Mouse (Mus musculus) MEL (cell line): Measurements from ENCODE around the gene Arrb1. TPM values are rescaled to one million over a fixed set of nuclear protein-coding genes. Genes with fewer than 3 reads are reported as not detected.

Experiments
- DNase-seq: peaks from one replicate; pipeline ENCODE4 v3.0.0; 2011; ENCODE audit warnings: low read depth, low spot score
- H3K27ac ChIP-seq: 2 replicates; pipeline ENCODE4 v1.5.1; 2012; ENCODE audit warnings: low read depth, mild to moderate bottlenecking, control low read depth, low read length, moderate library complexity; ENCODE audit not compliant: control insufficient read depth
- H3K27me3 ChIP-seq, 2 experiments: fragments of 150-350 bp in 1 of 2; sonication (generic) in 1 of 2; 2 replicates each; pipeline ENCODE4 v1.6.1; 2012; ENCODE audit warnings: low read length in 2 of 2, mild to moderate bottlenecking in 2 of 2, improper control_type of control experiment in 1 of 2, moderate library complexity in 1 of 2; ENCODE audit not compliant: insufficient read depth in 2 of 2, control insufficient read depth in 1 of 2
- H3K36me3 ChIP-seq, 2 experiments: 2 replicates each; pipeline ENCODE4 v1.6.1; 2012 to 2014; ENCODE audit warnings: low read length in 2 of 2, improper control_type of control experiment in 1 of 2, inconsistent platforms in 1 of 2, mild to moderate bottlenecking in 1 of 2; ENCODE audit not compliant: insufficient read depth in 2 of 2, control insufficient read depth in 1 of 2
- H3K4me1 ChIP-seq, 2 experiments: fragments of 150-350 bp in 1 of 2; sonication (generic) in 1 of 2; 2 replicates each; pipeline ENCODE4 v1.6.1; 2012; ENCODE audit warnings: low read length in 2 of 2, improper control_type of control experiment in 1 of 2, mild to moderate bottlenecking in 1 of 2; ENCODE audit not compliant: insufficient read depth in 2 of 2, control insufficient read depth in 1 of 2
- H3K4me3 ChIP-seq, 2 experiments: fragments of 150-350 bp in 1 of 2; sonication (generic) in 1 of 2; 2 replicates each; pipeline ENCODE4 v1.5.1; 2012; ENCODE audit warnings: low read depth in 2 of 2, low read length in 2 of 2, mild to moderate bottlenecking in 2 of 2, moderate library complexity in 2 of 2, control low read depth in 1 of 2, improper control_type of control experiment in 1 of 2; ENCODE audit not compliant: control insufficient read depth in 1 of 2, insufficient read depth in 1 of 2
- H3K79me2 ChIP-seq: 2 replicates; pipeline ENCODE4 v1.6.1; 2012; ENCODE audit warnings: mild to moderate bottlenecking, low read length, moderate library complexity; ENCODE audit not compliant: control insufficient read depth, poor library complexity, insufficient read depth
- H3K9ac ChIP-seq: 2 replicates; pipeline ENCODE4 v1.6.1; 2012; ENCODE audit warnings: low read depth, mild to moderate bottlenecking, control low read depth, low read length, moderate library complexity; ENCODE audit not compliant: control insufficient read depth, poor library complexity, severe bottlenecking
- H3K9me3 ChIP-seq: fragments of 150-350 bp; sonication (generic); replicated peaks from 2 replicates; pipeline ENCODE4 v1.6.1; 2012; ENCODE audit warnings: mild to moderate bottlenecking, low read length, improper control_type of control experiment, moderate library complexity; ENCODE audit not compliant: insufficient read depth
- BHLHE40 ChIP-seq: IDR thresholded peaks from 2 replicates; pipeline ENCODE4 v1.6.1; 2012; ENCODE audit warnings: low read depth, mild to moderate bottlenecking, inconsistent platforms, low read length, improper control_type of control experiment, borderline replicate concordance
- CHD1 ChIP-seq: IDR thresholded peaks from 2 replicates; pipeline ENCODE4 v1.6.1; 2012; ENCODE audit warnings: low read depth, mild to moderate bottlenecking, inconsistent platforms, low read length, improper control_type of control experiment
- CHD2 ChIP-seq: IDR thresholded peaks from 2 replicates; pipeline ENCODE4 v1.6.1; 2011; ENCODE audit warnings: low read length, improper control_type of control experiment
- CTCF ChIP-seq, 3 experiments: IDR thresholded peaks in 2 of 3; conservative IDR thresholded peaks in 1 of 3; 2 replicates each; pipeline ENCODE4 v1.5.1; 2011 to 2012; ENCODE audit warnings: low read length in 3 of 3, low read depth in 2 of 3, mild to moderate bottlenecking in 2 of 3, improper control_type of control experiment in 1 of 3, inconsistent platforms in 1 of 3, mixed read lengths in 1 of 3, moderate library complexity in 1 of 3; ENCODE audit not compliant: control insufficient read depth in 1 of 3, insufficient read depth in 1 of 3, poor library complexity in 1 of 3, severe bottlenecking in 1 of 3
- E2F4 ChIP-seq: IDR thresholded peaks from 2 replicates; pipeline ENCODE4 v1.6.1; 2011; ENCODE audit warnings: low read depth, low read length, improper control_type of control experiment, borderline replicate concordance
- ELF1 ChIP-seq: IDR thresholded peaks from 2 replicates; pipeline ENCODE4 v1.6.1; 2014; ENCODE audit warnings: low read depth, mild to moderate bottlenecking, inconsistent platforms, low read length, improper control_type of control experiment, moderate library complexity
- ETS1 ChIP-seq: IDR thresholded peaks from 2 replicates; pipeline ENCODE4 v1.6.1; 2012; ENCODE audit warnings: low read depth, mild to moderate bottlenecking, inconsistent platforms, low read length, improper control_type of control experiment, moderate library complexity
- GABPA ChIP-seq: IDR thresholded peaks from 2 replicates; pipeline ENCODE4 v1.6.1; 2012; ENCODE audit warnings: low read depth, mild to moderate bottlenecking, inconsistent platforms, low read length, improper control_type of control experiment, moderate library complexity
- HCFC1 ChIP-seq: IDR thresholded peaks from 2 replicates; pipeline ENCODE4 v1.6.1; 2012; ENCODE audit warnings: low read depth, mild to moderate bottlenecking, inconsistent platforms, low read length, improper control_type of control experiment, moderate library complexity
- JUND ChIP-seq: IDR thresholded peaks from 2 replicates; pipeline ENCODE4 v1.6.1; 2011; ENCODE audit warnings: low read depth, mild to moderate bottlenecking, improper control_type of control experiment, low read length
- MAFK ChIP-seq: IDR thresholded peaks from 2 replicates; pipeline ENCODE4 v1.6.1; 2011; ENCODE audit warnings: low read depth, mild to moderate bottlenecking, low read length, improper control_type of control experiment, borderline replicate concordance
- MAZ ChIP-seq: IDR thresholded peaks from 2 replicates; pipeline ENCODE4 v1.6.1; 2012; ENCODE audit warnings: low read depth, mild to moderate bottlenecking, inconsistent platforms, low read length, improper control_type of control experiment
- MXI1 ChIP-seq: IDR thresholded peaks from 2 replicates; pipeline ENCODE4 v1.6.1; 2011; ENCODE audit warnings: mild to moderate bottlenecking, low read depth, low read length, improper control_type of control experiment
- MYB ChIP-seq: IDR thresholded peaks from 2 replicates; pipeline ENCODE4 v1.6.1; 2011; ENCODE audit warnings: mild to moderate bottlenecking, low read depth, low read length, improper control_type of control experiment
- NELFE ChIP-seq: IDR thresholded peaks from 2 replicates; pipeline ENCODE4 v1.6.1; 2011; ENCODE audit warnings: low read depth, low read length, improper control_type of control experiment
- NRF1 ChIP-seq: IDR thresholded peaks from 2 replicates; pipeline ENCODE4 v1.6.1; 2014; ENCODE audit warnings: low read depth, mild to moderate bottlenecking, inconsistent platforms, low read length, improper control_type of control experiment, moderate library complexity; ENCODE audit not compliant: poor library complexity, insufficient read depth, severe bottlenecking
- POLR2A ChIP-seq, 2 experiments: IDR thresholded peaks; 2 replicates each; pipeline ENCODE4 v1.6.1; 2011 to 2012; ENCODE audit warnings: low read length in 2 of 2, mild to moderate bottlenecking in 2 of 2, control low read depth in 1 of 2, improper control_type of control experiment in 1 of 2, low read depth in 1 of 2, moderate library complexity in 1 of 2; ENCODE audit not compliant: control insufficient read depth in 1 of 2, insufficient read depth in 1 of 2, poor library complexity in 1 of 2
- POLR2AphosphoS2 ChIP-seq: IDR thresholded peaks from 2 replicates; pipeline ENCODE4 v1.6.1; 2011; ENCODE audit warnings: low read length, improper control_type of control experiment
- POLR2AphosphoS5 ChIP-seq: IDR thresholded peaks from 2 replicates; pipeline ENCODE4 v1.6.1; 2012; ENCODE audit warnings: low read depth, borderline replicate concordance, mild to moderate bottlenecking, inconsistent platforms, low read length, moderate library complexity, mixed read lengths
- RAD21 ChIP-seq: IDR thresholded peaks from 2 replicates; pipeline ENCODE4 v1.6.1; 2011; ENCODE audit warnings: mild to moderate bottlenecking, low read depth, low read length, improper control_type of control experiment
- SIN3A ChIP-seq: IDR thresholded peaks from 2 replicates; pipeline ENCODE4 v1.6.1; 2012; ENCODE audit warnings: low read length, improper control_type of control experiment, inconsistent platforms
- SMC3 ChIP-seq: IDR thresholded peaks from 2 replicates; pipeline ENCODE4 v1.6.1; 2011; ENCODE audit warnings: low read depth, low read length, improper control_type of control experiment
- TAL1 ChIP-seq: IDR thresholded peaks from 2 replicates; pipeline ENCODE4 v1.6.1; 2012; ENCODE audit warnings: mild to moderate bottlenecking, inconsistent platforms, low read length, moderate library complexity, mixed read lengths
- TCF12 ChIP-seq: IDR thresholded peaks from 2 replicates; pipeline ENCODE4 v1.6.1; 2014; ENCODE audit warnings: low read depth, mild to moderate bottlenecking, inconsistent platforms, low read length, improper control_type of control experiment, moderate library complexity
- UBTF ChIP-seq: IDR thresholded peaks from 2 replicates; pipeline ENCODE4 v1.6.1; 2012; ENCODE audit warnings: low read depth, mild to moderate bottlenecking, inconsistent platforms, low read length, improper control_type of control experiment, moderate library complexity, borderline replicate concordance; ENCODE audit not compliant: insufficient read depth
- USF1 ChIP-seq: IDR thresholded peaks from 2 replicates; pipeline ENCODE4 v1.6.1; 2014; ENCODE audit warnings: low read depth, mild to moderate bottlenecking, inconsistent platforms, low read length, improper control_type of control experiment, moderate library complexity
- USF2 ChIP-seq, 2 experiments: IDR thresholded peaks; 2 replicates each; pipeline ENCODE4 v1.6.1; 2011 to 2012; ENCODE audit warnings: improper control_type of control experiment in 2 of 2, low read length in 2 of 2, borderline replicate concordance in 1 of 2, inconsistent platforms in 1 of 2, low read depth in 1 of 2, mild to moderate bottlenecking in 1 of 2; ENCODE audit not compliant: insufficient read depth in 1 of 2
- ZKSCAN1 ChIP-seq: IDR thresholded peaks from 2 replicates; pipeline ENCODE4 v1.6.1; 2012; ENCODE audit warnings: low read depth, mild to moderate bottlenecking, inconsistent platforms, low read length, improper control_type of control experiment, moderate library complexity
- polyA plus RNA-seq, 2 experiments: library from polyadenylated mRNA; stranded (reverse) in 1 of 2; unstranded in 1 of 2; fragments of >175 nt in 1 of 2; fragments of >200 nt in 1 of 2; gene quantifications; 2 replicates each; pipeline versions ENCODE4 v1.2.1 to v1.2.4; 2012; ENCODE audit warnings: low replicate concordance in 2 of 2, low read depth in 1 of 2; ENCODE audit not compliant: insufficient read length in 2 of 2, insufficient read depth in 1 of 2, missing spikeins in 1 of 2
- total RNA-seq: library from RNA; depleted of rRNA; stranded (reverse); fragments of 300-350 nt; gene quantifications from 2 replicates; pipeline ENCODE4 v1.2.3, GENCODE M21; 2012

Gene Arrb1
- total and polyA plus RNA-seq, 3 experiments = 27.0 to 67.7 (median 62.7) TPM

- Histone ChIP-seq H3K9ac (no peak overlapping the region), H3K4me1 (no peaks in the 10 kb centered on the region), H3K27ac (no peak overlapping the region), H3K36me3 (peaks cover 0 to 2% of the 10 kb centered on the region in 2 experiments; a peak in 1 of 4 replicates), H3K9me3 (no peaks in the 10 kb centered on the region), H3K27me3 (no peaks in the 10 kb centered on the region), H3K79me2 (no peaks in the 10 kb centered on the region), H3K4me3 (no peak overlapping the region)
- DNase-seq = no peak
- TF ChIP-seq MYB (no peak), USF1 (no peak), RAD21 (no peak), CHD2 (no peak), TCF12 (no peak), UBTF (no peak), BHLHE40 (no peak), CHD1 (no peak), CTCF (IDR thresholded peaks at IDR 0.05 in 2 of 3, conservative IDR thresholded peaks at IDR 0.05 in 1 of 3; ENCODE audit: control insufficient read depth in 1 of 3, insufficient read depth in 1 of 3, low read depth in 2 of 3, low read length in 3 of 3, poor library complexity in 1 of 3, severe bottlenecking in 1 of 3) (no peak), SMC3 (no peak), E2F4 (no peak), POLR2A (IDR thresholded peaks at IDR 0.05; ENCODE audit: control insufficient read depth in 1 of 2, insufficient read depth in 1 of 2, low read depth in 1 of 2, low read length in 2 of 2, poor library complexity in 1 of 2) (no peak), MAZ (no peak), NELFE (no peak), MXI1 (no peak), POLR2AphosphoS2 (no peak), POLR2AphosphoS5 (no peak), GABPA (no peak), TAL1 (no peak)
Measured at GRCm38 (mm10) chr7:99563224-99563623, 28.0 kb downstream of the Arrb1 start.

GRCm38 (mm10) chr7:99565325-99565881 is 30.1 kb downstream of the Arrb1 start:
- no peaks in the 10 kb centered on the region for H3K4me1 ChIP-seq
- H3K79me2 ChIP-seq = no peaks in the 10 kb centered on the region
- no peak overlapping the region for H3K27ac ChIP-seq
- peaks cover 0 to 2% of the 10 kb centered on the region in 2 experiments; a peak in 1 of 4 replicates for H3K36me3 ChIP-seq
- H3K9me3 ChIP-seq = no peaks in the 10 kb centered on the region
- H3K4me3 ChIP-seq = no peak overlapping the region
- no peaks in the 10 kb centered on the region for H3K27me3 ChIP-seq
- no peak for DNase-seq
- no peak for TF ChIP-seq USF2 (IDR thresholded peaks at IDR 0.05; ENCODE audit: borderline replicate concordance in 1 of 2, insufficient read depth in 1 of 2, low read depth in 1 of 2, low read length in 2 of 2)
- no peak for TF ChIP-seq MAZ
- TF ChIP-seq E2F4 = no peak
- no peak for TF ChIP-seq TCF12
- TF ChIP-seq UBTF = no peak
- no peak for TF ChIP-seq POLR2A (IDR thresholded peaks at IDR 0.05; ENCODE audit: control insufficient read depth in 1 of 2, insufficient read depth in 1 of 2, low read depth in 1 of 2, low read length in 2 of 2, poor library complexity in 1 of 2)
- TF ChIP-seq HCFC1 = no peak
- no peak for TF ChIP-seq ZKSCAN1
- TF ChIP-seq MAFK = no peak
- TF ChIP-seq CTCF (IDR thresholded peaks at IDR 0.05 in 2 of 3, conservative IDR thresholded peaks at IDR 0.05 in 1 of 3; ENCODE audit: control insufficient read depth in 1 of 3, insufficient read depth in 1 of 3, low read depth in 2 of 3, low read length in 3 of 3, poor library complexity in 1 of 3, severe bottlenecking in 1 of 3) = no peak
- TF ChIP-seq ETS1 = no peak
- TF ChIP-seq JUND = no peak
- TF ChIP-seq USF1 = no peak
- no peak for TF ChIP-seq NRF1
- no peak for TF ChIP-seq CHD2
- TF ChIP-seq POLR2AphosphoS2 = no peak
- TF ChIP-seq ELF1 = no peak
- TF ChIP-seq SIN3A = no peak
- H3K9ac ChIP-seq = no peak overlapping the region
